Mouse (Mus musculus): Measurements from ENCODE around the gene Tmem233. TPM values are rescaled to one million over a fixed set of nuclear protein-coding genes. Genes with fewer than 3 reads are reported as not detected.
A peak's percentile ranks its signal among the peaks of the same experiment; 100 is the strongest.

Tmem233 gene
- polyA plus RNA-seq (2012; ENCODE audit: insufficient read depth, insufficient read length, low replicate concordance, missing spikeins) = not detected in 2 replicates

DNA sequence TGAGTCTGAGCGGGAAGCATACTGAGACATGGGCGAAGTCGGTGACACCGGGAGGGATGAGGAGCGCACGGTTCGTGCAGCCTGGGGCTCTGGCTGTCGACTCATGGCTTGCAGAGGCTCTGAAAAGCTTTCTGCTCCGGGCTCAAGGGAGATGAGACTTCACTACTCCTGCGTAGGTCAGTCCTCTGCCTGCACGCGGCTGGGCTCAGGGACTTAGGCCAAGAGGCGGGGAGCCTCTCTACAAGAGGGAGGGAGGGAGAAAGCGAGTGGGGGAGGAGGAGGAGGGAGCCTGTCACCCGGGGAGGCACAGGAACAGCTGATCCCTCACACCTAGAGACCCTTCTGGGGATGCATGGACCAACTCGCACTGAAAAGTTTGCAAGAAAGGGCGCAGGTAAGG lies at the start of gene Tmem233:
TSS of gene Tmem233 (minus strand) at position 164 of the 400 bp plus-strand sequence.
- Histone ChIP-seq H3K27ac (ENCODE audit: insufficient read depth, low read depth, low read length) (no peak within 1 kb of the TSS), H3K4me3 (ENCODE audit: insufficient read depth, low read depth, low read length) (no peak within 1 kb of the TSS), H3K4me1 (ENCODE audit: control insufficient read depth, insufficient read depth, low read length) (peaks cover 10% of the 10 kb centered on the region)
- WGBS = 17% methylated on average over 17 of the region's 17 CpGs
- no peak for TF ChIP-seq CTCF (IDR thresholded peaks at IDR 0.05; ENCODE audit: insufficient read depth, low read depth, low read length)

DNA sequence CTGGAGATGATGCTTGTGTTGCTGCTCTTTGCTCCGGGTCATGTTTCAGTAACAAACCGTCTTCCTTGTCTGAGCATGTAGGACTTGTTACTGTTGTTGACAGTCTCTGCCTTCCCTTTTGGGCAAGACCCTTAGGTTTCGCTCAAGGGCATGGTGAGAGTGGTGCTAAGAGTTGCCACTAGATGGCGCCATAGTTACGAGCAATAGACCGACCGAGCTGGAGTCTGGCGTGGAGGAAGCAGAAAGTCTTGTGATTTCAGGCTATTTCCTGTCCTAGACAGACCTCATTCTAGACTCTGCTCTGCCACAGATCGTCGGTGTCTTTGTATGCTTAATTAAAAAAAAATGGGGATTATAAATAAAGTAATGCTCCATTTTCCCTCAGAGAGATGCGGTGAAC lies 40.3 kb upstream of the Tmem233 start:
- no peak for TF ChIP-seq POLR2A (IDR thresholded peaks at IDR 0.05; ENCODE audit: insufficient read depth, low read depth, low read length)
- peak; percentile 65 for TF ChIP-seq CTCF (IDR thresholded peaks at IDR 0.05; ENCODE audit: insufficient read depth, low read depth, low read length)
- H3K4me3 ChIP-seq (ENCODE audit: insufficient read depth, low read depth, low read length) = no peak overlapping the region

DNA sequence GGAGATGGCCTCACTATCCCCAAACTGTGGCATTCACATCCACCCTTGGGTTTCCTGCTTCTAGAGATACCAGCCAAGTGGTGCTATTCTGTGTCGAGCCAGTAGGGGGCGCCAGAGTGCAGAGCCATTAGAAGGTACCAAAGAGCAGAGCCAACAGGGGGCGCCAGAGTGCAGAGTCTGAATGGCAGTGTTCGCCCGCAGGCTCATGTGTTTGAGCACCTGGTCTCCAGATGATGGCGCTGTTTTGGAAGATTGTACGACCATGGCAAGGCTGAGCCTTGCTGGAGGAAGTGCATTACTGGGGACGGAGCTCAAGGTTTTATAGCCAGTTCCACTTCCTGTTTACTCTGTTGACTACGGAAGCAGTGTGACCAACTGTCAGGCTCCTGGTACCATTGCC lies 33.5 kb upstream of the Tmem233 start:
- peaks cover 11% of the 10 kb centered on the region; the same call in 1 of the 2 replicates for H3K4me1 ChIP-seq (ENCODE audit: control insufficient read depth, insufficient read depth, low read length)
- TF ChIP-seq CTCF (IDR thresholded peaks at IDR 0.05; ENCODE audit: insufficient read depth, low read depth, low read length) (peak; percentile 91), POLR2A (IDR thresholded peaks at IDR 0.05; ENCODE audit: insufficient read depth, low read depth, low read length) (no peak)
- H3K4me3 ChIP-seq (ENCODE audit: insufficient read depth, low read depth, low read length) = no peak overlapping the region
- 47% methylated on average over 9 of the region's 9 CpGs for WGBS
- H3K27ac ChIP-seq (ENCODE audit: insufficient read depth, low read depth, low read length) = no peak overlapping the region

More for the DNA sequence above, 40.3 kb upstream of the Tmem233 start:
- no peak overlapping the region for H3K27ac ChIP-seq (ENCODE audit: insufficient read depth, low read depth, low read length)
- H3K4me1 ChIP-seq (ENCODE audit: control insufficient read depth, insufficient read depth, low read length) = no peaks in the 10 kb centered on the region
- 9% methylated on average over 11 of the region's 11 CpGs for WGBS

DNA sequence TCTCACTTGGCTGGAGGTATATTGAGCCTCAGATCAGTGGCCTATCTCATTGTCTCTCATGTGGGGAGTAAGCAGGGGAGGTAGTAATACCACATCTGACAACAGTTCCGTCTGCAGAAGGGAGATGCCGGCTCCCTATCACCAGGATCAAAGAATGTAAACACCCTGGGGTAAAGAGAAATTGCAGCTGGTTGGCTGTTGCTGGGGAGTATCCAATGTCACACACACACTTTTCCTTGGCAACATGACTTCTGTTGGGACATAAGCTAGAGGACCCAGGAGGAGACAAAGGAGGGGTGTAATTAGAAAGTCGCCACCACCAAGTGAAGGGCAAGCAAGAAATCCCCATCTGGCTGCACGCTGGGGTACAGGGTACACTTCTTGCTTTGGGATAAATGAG lies 33.1 kb upstream of the Tmem233 start:
- WGBS = 41% methylated on average over 4 of the region's 4 CpGs
- TF ChIP-seq POLR2A (IDR thresholded peaks at IDR 0.05; ENCODE audit: insufficient read depth, low read depth, low read length) (no peak), CTCF (IDR thresholded peaks at IDR 0.05; ENCODE audit: insufficient read depth, low read depth, low read length) (no peak)
- peaks cover 11% of the 10 kb centered on the region; the same call in 1 of the 2 replicates for H3K4me1 ChIP-seq (ENCODE audit: control insufficient read depth, insufficient read depth, low read length)
- no peak overlapping the region for H3K4me3 ChIP-seq (ENCODE audit: insufficient read depth, low read depth, low read length)
- H3K27ac ChIP-seq (ENCODE audit: insufficient read depth, low read depth, low read length) = no peak overlapping the region

DNA sequence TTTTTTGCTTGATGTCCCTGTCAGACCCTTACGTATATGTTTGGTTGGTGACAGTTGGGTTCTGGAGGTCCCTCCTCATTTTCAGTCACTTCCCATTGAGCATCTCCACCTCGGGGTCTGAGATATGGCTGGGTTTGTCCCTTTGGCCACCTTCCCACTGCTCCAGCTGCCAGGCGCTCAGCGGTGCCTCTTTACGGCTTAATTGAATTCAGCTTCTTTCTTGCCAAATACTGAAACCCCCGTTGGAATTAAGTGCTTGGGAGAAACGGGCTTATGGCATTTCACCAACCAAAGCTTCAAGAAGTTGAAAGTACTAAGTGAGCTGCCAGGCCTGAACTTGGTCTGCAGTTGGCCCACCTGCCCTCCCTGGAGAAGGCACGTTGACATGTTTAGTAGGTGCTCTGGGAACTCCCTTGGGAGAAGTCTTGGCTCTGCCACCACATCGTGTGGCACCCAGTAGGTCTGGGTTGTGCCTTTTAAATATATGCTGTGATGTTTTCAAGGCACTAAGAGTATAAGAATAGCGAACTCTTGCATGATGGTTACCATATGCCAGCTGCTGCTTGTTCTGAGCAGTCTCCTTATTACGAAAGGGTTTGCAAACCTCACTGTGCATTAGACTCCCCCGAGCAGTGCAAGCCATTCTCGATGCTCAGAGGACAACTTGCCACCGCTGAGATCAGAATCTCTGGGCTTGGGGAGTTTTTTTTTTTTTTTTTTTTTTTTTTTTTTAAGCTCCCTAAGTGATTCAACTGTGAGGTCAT lies 32.2 kb upstream of the Tmem233 start:
- 40% methylated on average over 14 of the region's 14 CpGs for WGBS
- Histone ChIP-seq H3K27ac (ENCODE audit: insufficient read depth, low read depth, low read length) (no peak overlapping the region), H3K4me3 (ENCODE audit: insufficient read depth, low read depth, low read length) (no peak overlapping the region), H3K4me1 (ENCODE audit: control insufficient read depth, insufficient read depth, low read length) (peaks cover 11% of the 10 kb centered on the region; the same call in 1 of the 2 replicates)
- TF ChIP-seq CTCF (IDR thresholded peaks at IDR 0.05; ENCODE audit: insufficient read depth, low read depth, low read length) = no peak

DNA sequence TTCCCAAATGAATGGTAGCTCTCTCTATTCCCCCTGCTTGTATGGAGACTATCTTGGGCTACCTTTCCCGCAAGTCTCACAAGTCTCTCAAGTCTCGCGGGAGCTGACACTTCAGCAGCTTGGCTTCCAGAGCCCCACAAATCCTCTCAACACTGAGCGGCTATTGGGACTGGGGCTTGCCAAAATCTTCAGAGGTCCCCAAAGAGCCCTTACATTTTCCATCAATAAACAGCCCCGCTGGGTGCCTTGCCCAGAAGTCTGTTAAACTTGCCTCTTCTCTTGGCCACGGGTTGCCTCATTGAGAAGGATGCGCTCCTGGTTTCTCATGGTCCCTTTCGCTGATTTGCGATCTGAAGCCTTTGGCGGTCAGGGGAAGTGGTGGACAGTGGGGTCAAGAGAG lies 25.6 kb upstream of the Tmem233 start:
- 92% methylated on average over 10 of the region's 10 CpGs for WGBS
- H3K4me3 ChIP-seq (ENCODE audit: insufficient read depth, low read depth, low read length) = no peak overlapping the region
- peaks cover 4% of the 10 kb centered on the region; the same call in 1 of the 2 replicates for H3K4me1 ChIP-seq (ENCODE audit: control insufficient read depth, insufficient read depth, low read length)
- TF ChIP-seq POLR2A (IDR thresholded peaks at IDR 0.05; ENCODE audit: insufficient read depth, low read depth, low read length) (no peak), CTCF (IDR thresholded peaks at IDR 0.05; ENCODE audit: insufficient read depth, low read depth, low read length) (no peak)
- no peak overlapping the region for H3K27ac ChIP-seq (ENCODE audit: insufficient read depth, low read depth, low read length)

DNA sequence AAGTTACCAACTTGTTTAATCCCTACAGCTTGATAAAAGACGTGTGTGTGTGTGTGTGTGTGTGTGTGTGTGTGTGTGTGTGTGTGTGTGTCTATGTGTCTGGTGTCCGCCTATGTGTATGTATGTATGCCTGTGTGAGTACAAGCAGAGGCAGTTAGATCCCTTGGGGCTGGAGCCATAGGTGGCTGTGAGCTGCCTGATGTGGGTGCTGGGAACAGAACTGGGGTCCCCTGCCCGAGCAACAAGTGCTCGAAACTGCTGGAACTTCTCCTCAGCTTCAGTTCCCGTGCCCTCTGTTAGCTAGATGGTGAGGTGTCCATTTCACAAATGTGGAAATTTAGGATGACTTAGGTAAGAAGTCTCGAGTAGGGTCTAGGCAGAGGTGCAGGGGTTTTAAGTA lies 1.2 kb upstream of the Tmem233 start:
- 89% methylated on average over 6 of the region's 6 CpGs for WGBS
- H3K4me3 ChIP-seq (ENCODE audit: insufficient read depth, low read depth, low read length) = no peak overlapping the region
- TF ChIP-seq POLR2A (IDR thresholded peaks at IDR 0.05; ENCODE audit: insufficient read depth, low read depth, low read length) (no peak), CTCF (IDR thresholded peaks at IDR 0.05; ENCODE audit: insufficient read depth, low read depth, low read length) (no peak)
- H3K27ac ChIP-seq (ENCODE audit: insufficient read depth, low read depth, low read length) = no peak overlapping the region
- H3K4me1 ChIP-seq (ENCODE audit: control insufficient read depth, insufficient read depth, low read length) = peaks cover 10% of the 10 kb centered on the region

DNA sequence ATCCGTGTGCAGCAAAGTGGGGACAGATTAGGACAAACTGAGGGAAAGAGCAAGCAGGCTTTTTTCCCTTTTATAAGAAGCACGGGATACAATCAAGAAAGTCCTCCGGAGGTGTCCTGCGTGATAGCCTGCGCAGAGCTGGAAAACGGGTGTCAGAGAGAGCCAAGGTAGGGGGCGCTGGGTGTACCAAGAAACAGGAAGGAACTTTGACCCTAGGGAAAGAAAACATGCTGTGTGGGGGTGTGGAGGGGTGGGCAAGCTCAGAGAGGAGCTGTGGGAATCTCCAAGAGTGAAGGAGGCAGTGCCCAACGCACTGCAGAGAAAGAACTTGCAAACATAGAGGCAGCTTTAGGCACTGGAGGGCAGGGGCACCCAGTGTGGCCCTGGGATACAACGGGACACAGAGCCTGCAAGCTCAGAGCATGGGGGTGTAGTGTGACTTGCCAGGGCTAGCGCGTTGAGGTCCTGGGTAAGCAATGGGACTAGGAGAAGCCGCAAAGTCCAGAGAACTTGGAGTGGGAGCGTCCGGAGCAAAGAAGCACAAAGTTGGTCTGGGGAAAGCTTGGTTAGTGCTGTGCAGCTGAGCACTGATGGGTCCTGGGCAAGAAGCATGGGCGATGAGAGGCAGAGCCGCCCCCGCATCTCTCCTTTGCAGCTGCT lies 673 bp downstream of the Tmem233 start:
- no peak overlapping the region for H3K27ac ChIP-seq (ENCODE audit: insufficient read depth, low read depth, low read length)
- H3K4me1 ChIP-seq (ENCODE audit: control insufficient read depth, insufficient read depth, low read length) = peaks cover 10% of the 10 kb centered on the region
- no peak for TF ChIP-seq POLR2A (IDR thresholded peaks at IDR 0.05; ENCODE audit: insufficient read depth, low read depth, low read length)
- TF ChIP-seq CTCF (IDR thresholded peaks at IDR 0.05; ENCODE audit: insufficient read depth, low read depth, low read length) = no peak
- H3K4me3 ChIP-seq (ENCODE audit: insufficient read depth, low read depth, low read length) = no peak overlapping the region
- WGBS = 31% methylated on average over 17 of the region's 17 CpGs

DNA sequence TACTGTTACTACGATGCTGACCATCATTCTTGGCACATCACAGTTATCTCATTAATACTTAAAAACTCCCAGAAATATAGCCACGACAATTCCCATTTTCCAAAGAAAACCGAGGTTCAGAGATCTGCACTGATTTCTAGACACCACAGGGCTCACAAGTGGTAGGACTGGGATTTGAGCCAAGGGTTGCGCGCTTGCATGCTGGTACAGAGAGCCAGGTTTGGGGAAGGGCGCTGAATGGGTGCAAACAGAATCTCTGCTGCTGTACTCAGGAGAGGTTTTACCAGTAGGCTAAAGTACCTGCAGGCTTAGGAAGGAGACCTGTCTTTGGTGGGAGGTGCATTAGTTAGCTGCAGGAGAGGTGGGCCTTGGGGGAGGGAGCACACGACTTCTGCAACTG lies 1.4 kb downstream of the Tmem233 start:
- WGBS = 58% methylated on average over 7 of the region's 7 CpGs
- peaks cover 10% of the 10 kb centered on the region for H3K4me1 ChIP-seq (ENCODE audit: control insufficient read depth, insufficient read depth, low read length)
- no peak overlapping the region for H3K27ac ChIP-seq (ENCODE audit: insufficient read depth, low read depth, low read length)
- TF ChIP-seq CTCF (IDR thresholded peaks at IDR 0.05; ENCODE audit: insufficient read depth, low read depth, low read length) = no peak
- TF ChIP-seq POLR2A (IDR thresholded peaks at IDR 0.05; ENCODE audit: insufficient read depth, low read depth, low read length) = no peak
- no peak overlapping the region for H3K4me3 ChIP-seq (ENCODE audit: insufficient read depth, low read depth, low read length)

Data from olfactory bulb, adult 2 months (tissue).